In the genomic region with DNA sequence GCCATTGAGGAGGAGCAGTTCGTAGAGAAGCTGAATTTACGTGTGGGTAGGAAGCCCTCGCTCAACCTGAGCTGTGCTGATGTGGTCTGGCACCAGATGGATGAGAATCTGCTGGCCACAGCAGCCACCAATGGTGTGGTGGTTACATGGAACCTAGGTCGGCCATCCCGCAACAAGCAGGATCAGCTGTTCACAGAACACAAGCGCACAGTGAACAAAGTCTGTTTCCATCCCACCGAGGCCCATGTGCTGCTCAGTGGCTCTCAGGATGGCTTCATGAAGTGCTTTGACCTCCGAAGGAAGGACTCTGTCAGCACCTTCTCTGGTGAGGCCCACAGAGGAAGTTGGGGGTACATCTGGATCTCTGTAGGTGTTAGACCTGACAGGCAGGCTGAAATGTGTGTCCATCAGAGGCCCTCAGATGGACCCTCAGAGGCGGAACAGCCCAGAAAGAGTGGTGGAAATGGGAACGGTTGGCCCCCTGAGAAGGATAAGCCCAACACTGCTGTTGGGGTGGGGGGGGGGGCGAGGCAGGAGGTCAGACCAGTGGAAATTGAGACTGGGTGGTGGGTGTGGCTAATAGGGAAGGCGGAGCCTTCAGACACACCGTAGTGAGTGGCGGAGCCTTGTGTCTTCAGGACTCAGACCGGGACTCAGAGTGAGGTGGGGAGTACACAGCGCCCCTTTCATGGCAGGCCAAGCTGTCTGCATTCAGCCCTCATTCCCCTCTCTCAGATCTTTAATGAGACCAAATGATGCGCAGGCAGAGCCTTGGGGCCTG, we compare ENCODE assay signal across 1 mouse cellular context.
TF ChIP-seq lines count a peak whose summit lies in the region.

No protein-coding gene starts in this region.

TF ChIP-seq in myocyte, 11 proteins besides CTCF, POLR2A, EP300 and RAD21 (continued from another document):
- TF ChIP-seq MYOD1 (IDR thresholded peaks at IDR 0.05; ENCODE audit: control insufficient read depth in 1 of 3, insufficient read length in 2 of 3, low read depth in 2 of 3) = no peak
- TF ChIP-seq REST (IDR thresholded peaks at IDR 0.05; ENCODE audit: insufficient read depth, insufficient read length) = no peak
- TF ChIP-seq MYOG (IDR thresholded peaks at IDR 0.05; ENCODE audit: control insufficient read depth in 1 of 3, insufficient read depth in 1 of 3, insufficient read length in 2 of 3, low read depth in 2 of 3) = no peak
- TF ChIP-seq TCF3 (IDR thresholded peaks at IDR 0.05; ENCODE audit: insufficient read length, low read depth) = no peak
- TF ChIP-seq MAX (IDR thresholded peaks at IDR 0.05; ENCODE audit: low read depth) = no peak
- TF ChIP-seq TCF12 (IDR thresholded peaks at IDR 0.05; ENCODE audit: insufficient read depth, poor library complexity, severe bottlenecking) = no peak
- no peak for TF ChIP-seq SRF (IDR thresholded peaks at IDR 0.05; ENCODE audit: control insufficient read depth, insufficient read length, low read depth)
